Mouse (Mus musculus) midbrain, embryonic 13.5 days (tissue): ENCODE measurements around the gene Gm6899. TPM values are rescaled to one million over a fixed set of nuclear protein-coding genes. Genes with fewer than 3 reads are reported as not detected.
A peak's percentile ranks its signal among the peaks of the same experiment; 100 is the strongest.

ENCODE experiments used
- ATAC-seq: fragments of 200-750 bp; cut with Nextera tagmentation; 2 replicates; pipeline ENCODE4 v1.8.0; 2017; ENCODE audit warnings: mild to moderate bottlenecking, moderate TSS enrichment, moderate library complexity
- H3K27ac ChIP-seq: fragments of 300-500 bp; sonication (generic); 2 replicates; pipeline ENCODE4 v1.5.1; 2015; ENCODE audit warnings: inconsistent platforms, mild to moderate bottlenecking, moderate library complexity
- H3K27me3 ChIP-seq: fragments of 300-500 bp; sonication (generic); 2 replicates; pipeline ENCODE4 v1.6.1; 2015; ENCODE audit warnings: mild to moderate bottlenecking, inconsistent platforms
- H3K36me3 ChIP-seq: fragments of 300-500 bp; sonication (generic); 2 replicates; pipeline ENCODE4 v1.6.1; 2015; ENCODE audit warnings: mild to moderate bottlenecking, inconsistent platforms
- H3K4me1 ChIP-seq: fragments of 300-500 bp; sonication (generic); replicated peaks from 2 replicates; pipeline ENCODE4 v1.6.1; 2015; ENCODE audit warnings: inconsistent platforms
- H3K4me2 ChIP-seq: fragments of 300-500 bp; sonication (generic); replicated peaks from 2 replicates; pipeline ENCODE4 v1.6.1; 2015; ENCODE audit warnings: moderate library complexity, mild to moderate bottlenecking, inconsistent platforms
- H3K4me3 ChIP-seq: fragments of 300-500 bp; sonication (generic); replicated peaks from 2 replicates; pipeline ENCODE4 v1.5.1; 2015; ENCODE audit warnings: mild to moderate bottlenecking, inconsistent platforms
- H3K9ac ChIP-seq: fragments of 300-500 bp; sonication (generic); replicated peaks from 2 replicates; pipeline ENCODE4 v1.6.1; 2015; ENCODE audit warnings: mild to moderate bottlenecking, inconsistent platforms
- H3K9me3 ChIP-seq: fragments of 300-500 bp; sonication (generic); 2 replicates; pipeline ENCODE4 v1.6.1; 2016; ENCODE audit warnings: mild to moderate bottlenecking, inconsistent platforms
- WGBS: fragments of 180-500 bp; shearing (Covaris S2); methylation state at CpG from one replicate; pipeline ENCODE4 v1.1.7; 2015; 5-methylcytosine and 5-hydroxymethylcytosine counted together
- polyA plus RNA-seq: library from polyadenylated mRNA; unstranded; fragments of >200 nt; fragmentation: Nextera tagmentation; extraction: Ambion mirVana; gene quantifications from 2 replicates; pipeline ENCODE4 v1.2.1, GENCODE M21; 2015

The Gm6899 gene
- polyA plus RNA-seq, 1 experiment from 2014 or later, result not detected

DNA sequence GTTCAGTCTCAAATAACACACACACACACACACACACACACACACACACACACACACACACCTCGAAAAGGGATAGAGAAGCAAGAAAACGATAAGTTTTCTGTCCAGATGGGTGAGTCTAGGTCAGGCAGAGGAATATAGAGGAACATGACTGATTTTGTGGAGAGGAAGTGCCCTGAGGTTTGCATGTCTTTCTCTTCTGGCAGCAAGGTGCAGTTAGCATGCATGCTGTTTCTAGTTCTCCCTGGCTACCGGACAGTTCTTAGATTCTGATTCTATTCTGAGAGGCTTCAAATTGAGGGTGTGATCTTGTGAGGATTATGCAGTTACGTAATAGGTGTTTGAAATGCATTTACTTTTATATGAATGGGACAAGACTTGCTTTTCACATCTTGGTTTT lies 7.7 kb downstream of the Gm6899 start:
- 84% methylated on average over 4 of the region's 4 CpGs for WGBS
- no peak overlapping the region for H3K9ac ChIP-seq
- H3K4me2 ChIP-seq, result no peak overlapping the region
- no peak for ATAC-seq
- H3K27ac ChIP-seq, result no peak overlapping the region
- H3K36me3 ChIP-seq, result no peaks in the 10 kb centered on the region
- no peak overlapping the region for H3K4me3 ChIP-seq
- H3K9me3 ChIP-seq, result no peaks in the 10 kb centered on the region
- H3K4me1 ChIP-seq, result no peaks in the 10 kb centered on the region
- H3K27me3 ChIP-seq, result no peaks in the 10 kb centered on the region

DNA sequence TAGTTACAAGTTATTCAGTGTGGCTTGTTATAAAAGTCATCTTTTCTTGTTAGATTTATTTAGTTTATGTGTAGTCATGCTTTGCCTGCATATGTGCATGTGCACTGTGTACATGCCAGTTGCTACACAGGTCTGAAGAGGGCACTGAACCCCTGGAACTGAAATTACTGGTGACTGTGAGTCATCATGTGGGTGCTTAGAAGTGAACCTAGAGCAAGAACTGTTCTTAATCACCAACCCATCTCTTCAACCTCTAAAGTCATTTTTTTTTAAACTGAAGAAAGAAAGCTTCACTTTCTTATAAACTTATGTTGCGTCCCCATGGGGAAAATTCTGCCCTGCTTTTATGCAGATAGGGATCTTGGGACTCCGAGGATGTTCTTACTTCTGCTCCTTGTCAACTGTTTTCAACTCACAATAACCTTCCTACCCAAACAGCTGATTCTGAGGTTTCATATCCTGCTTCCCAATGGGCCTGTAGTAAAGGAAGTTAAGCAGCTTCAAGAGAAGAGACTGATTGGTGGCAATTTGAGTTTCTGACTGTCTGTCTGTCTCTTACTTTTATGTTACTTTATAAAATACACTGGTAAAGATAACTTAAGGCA lies 8.6 kb downstream of the Gm6899 start:
- ATAC-seq, result no peak
- no peak overlapping the region for H3K4me2 ChIP-seq

DNA sequence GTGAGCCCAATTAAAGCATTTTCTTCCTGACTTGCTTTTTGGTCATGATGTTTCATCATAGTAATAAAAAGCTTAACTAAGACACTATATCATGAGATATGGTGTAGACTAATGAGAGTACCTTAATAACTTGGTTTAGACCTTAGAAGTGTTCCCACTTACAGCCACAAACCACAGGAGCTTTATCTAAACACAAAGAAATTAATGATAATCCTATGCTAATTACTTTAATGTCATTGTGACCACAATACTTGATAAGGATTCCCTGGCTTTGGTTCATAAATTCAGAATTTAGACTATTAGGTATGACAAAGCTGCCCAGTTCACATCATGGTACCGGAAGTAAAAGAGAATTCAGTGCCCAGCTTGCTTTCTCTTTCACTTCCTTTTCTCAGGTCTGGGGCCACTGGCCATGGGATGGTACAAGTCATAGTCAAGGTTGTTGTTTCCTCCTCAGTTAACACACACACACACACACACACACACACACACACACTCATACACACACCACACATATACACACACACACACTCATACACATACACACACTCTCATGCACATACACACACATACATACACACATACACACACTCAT lies 11.1 kb downstream of the Gm6899 start:
- Histone ChIP-seq H3K9ac (no peak overlapping the region), H3K4me3 (no peak overlapping the region), H3K27me3 (no peaks in the 10 kb centered on the region), H3K4me2 (no peak overlapping the region), H3K9me3 (no peaks in the 10 kb centered on the region), H3K27ac (no peak overlapping the region), H3K4me1 (no peaks in the 10 kb centered on the region), H3K36me3 (no peaks in the 10 kb centered on the region)
- ATAC-seq, result 0 out of 2 replicates have a peak, but pooled peaks have one; percentile 40
- WGBS, result 95% methylated on average over 1 of the region's 1 CpGs

More for the DNA sequence above, 8.6 kb downstream of the Gm6899 start:
- no peak overlapping the region for H3K4me3 ChIP-seq
- no peaks in the 10 kb centered on the region for H3K4me1 ChIP-seq
- 96% methylated on average over 2 of the region's 2 CpGs for WGBS
- H3K27me3 ChIP-seq, result no peaks in the 10 kb centered on the region
- no peaks in the 10 kb centered on the region for H3K36me3 ChIP-seq
- H3K9me3 ChIP-seq, result no peaks in the 10 kb centered on the region
- no peak overlapping the region for H3K9ac ChIP-seq
- no peak overlapping the region for H3K27ac ChIP-seq

DNA sequence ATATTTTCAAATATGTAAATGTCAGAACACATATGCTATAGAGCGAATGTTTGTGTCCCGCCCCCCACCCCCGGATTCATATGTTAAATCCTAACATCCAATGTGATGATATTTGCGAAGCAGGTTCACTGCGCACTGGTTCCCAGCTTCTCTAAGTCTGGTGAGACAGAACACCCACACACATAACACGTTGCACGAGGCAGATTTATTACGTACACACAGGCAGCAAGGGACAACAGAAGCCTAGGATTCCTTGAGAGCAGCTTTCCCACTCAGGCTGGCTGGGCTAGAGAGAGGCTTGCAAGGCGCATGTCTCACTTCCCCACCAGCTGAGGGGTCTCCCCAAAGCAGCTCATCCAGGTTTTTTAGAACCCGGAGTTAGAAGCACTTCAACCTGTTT lies 15.8 kb downstream of the Gm6899 start:
- no peak for ATAC-seq
- Histone ChIP-seq H3K4me1 (no peaks in the 10 kb centered on the region), H3K27me3 (no peaks in the 10 kb centered on the region), H3K9me3 (no peaks in the 10 kb centered on the region), H3K27ac (no peak overlapping the region), H3K4me2 (no peak overlapping the region), H3K9ac (no peak overlapping the region), H3K4me3 (no peak overlapping the region), H3K36me3 (no peaks in the 10 kb centered on the region)
- 76% methylated on average over 10 of the region's 10 CpGs for WGBS

DNA sequence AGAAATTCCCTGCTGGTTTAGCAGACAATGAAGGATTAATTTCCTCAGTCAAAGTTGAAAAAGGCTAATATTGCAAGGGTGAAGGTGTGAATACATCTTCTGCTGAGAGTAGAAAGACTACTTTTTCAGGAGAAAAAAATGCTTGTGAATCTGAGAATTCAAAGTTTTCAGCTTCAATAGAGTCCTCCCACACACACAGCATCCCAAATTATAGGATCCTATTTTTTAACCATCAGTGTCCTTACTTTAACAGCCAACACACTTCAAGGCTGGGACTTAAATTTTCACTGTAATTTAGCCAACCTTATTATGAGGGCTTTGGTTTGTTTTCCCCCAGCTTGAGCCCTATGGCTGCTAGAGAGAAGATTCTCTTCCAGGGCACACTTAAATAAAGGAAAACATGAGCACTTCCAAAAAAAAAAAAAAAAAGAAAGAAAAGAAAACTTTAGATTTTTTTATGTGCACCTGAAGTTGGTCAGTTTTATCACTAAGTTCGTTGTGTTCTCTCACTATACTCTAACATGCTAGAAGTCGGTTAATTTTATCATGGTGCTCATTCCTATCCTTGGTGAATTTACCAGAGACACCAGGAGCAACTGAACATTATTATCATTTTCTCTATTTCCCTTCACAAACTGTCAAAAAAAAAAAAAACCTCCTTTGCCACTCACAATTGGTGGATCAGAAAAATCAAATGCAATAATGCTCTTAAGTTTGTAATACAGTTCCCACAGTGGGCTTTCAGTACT lies 25.6 kb downstream of the Gm6899 start:
- 95% methylated on average over 2 of the region's 2 CpGs for WGBS
- no peak for ATAC-seq
- no peak overlapping the region for H3K9ac ChIP-seq

DNA sequence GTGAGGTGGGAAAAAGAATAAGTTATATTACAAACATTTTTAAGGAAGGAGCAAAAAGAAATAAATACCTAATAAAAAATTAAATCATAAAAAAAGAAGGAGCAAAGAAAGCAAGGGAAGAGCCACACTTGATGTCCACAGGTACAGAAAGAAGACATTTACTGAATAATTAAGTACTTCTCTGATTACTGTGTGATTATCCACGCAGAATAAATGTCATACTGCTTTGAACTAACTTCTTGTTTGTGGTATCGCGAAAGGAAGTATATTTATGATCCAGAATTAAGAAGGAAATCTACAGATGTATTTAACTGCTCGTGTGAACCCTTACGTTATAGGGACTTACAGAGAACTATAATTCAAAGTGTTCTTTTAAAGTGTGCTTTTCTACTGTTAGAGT lies 29.7 kb downstream of the Gm6899 start:
- Histone ChIP-seq H3K27ac (no peak overlapping the region), H3K9me3 (no peaks in the 10 kb centered on the region), H3K4me3 (no peak overlapping the region), H3K36me3 (no peaks in the 10 kb centered on the region), H3K27me3 (no peaks in the 10 kb centered on the region), H3K4me1 (no peaks in the 10 kb centered on the region), H3K9ac (no peak overlapping the region), H3K4me2 (no peak overlapping the region)
- no peak for ATAC-seq
- WGBS, result 92% methylated on average over 5 of the region's 5 CpGs

More for the DNA sequence above, 25.6 kb downstream of the Gm6899 start:
- H3K4me1 ChIP-seq, result no peaks in the 10 kb centered on the region
- H3K27ac ChIP-seq, result no peak overlapping the region
- no peaks in the 10 kb centered on the region for H3K9me3 ChIP-seq
- H3K4me3 ChIP-seq, result no peak overlapping the region
- no peak overlapping the region for H3K4me2 ChIP-seq
- H3K27me3 ChIP-seq, result no peaks in the 10 kb centered on the region
- no peaks in the 10 kb centered on the region for H3K36me3 ChIP-seq

DNA sequence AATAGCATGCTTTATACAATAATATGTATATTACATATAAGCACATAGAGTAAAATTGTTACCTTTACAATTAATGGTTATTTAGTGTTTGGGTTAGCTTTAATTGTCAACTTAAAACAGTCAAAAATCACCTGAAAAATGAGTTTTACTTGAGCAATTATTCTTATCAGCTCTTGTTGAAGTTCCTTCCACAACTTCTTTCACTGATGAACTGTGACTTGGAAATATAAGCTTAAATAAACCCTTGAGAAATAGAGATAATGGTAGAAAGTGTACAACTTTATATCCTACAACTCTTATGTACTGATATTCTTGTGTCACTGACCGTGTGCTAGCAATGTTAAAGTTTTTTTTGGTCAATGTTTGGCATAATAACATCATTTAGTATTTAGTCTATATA lies 43.2 kb downstream of the Gm6899 start:
- no peaks in the 10 kb centered on the region for H3K9me3 ChIP-seq
- WGBS, result 87% methylated on average over 1 of the region's 1 CpGs
- H3K4me1 ChIP-seq, result no peaks in the 10 kb centered on the region
- no peak overlapping the region for H3K4me2 ChIP-seq
- H3K27ac ChIP-seq, result no peak overlapping the region
- H3K9ac ChIP-seq, result no peak overlapping the region
- no peak for ATAC-seq
- no peak overlapping the region for H3K4me3 ChIP-seq
- no peaks in the 10 kb centered on the region for H3K27me3 ChIP-seq
- H3K36me3 ChIP-seq, result no peaks in the 10 kb centered on the region

DNA sequence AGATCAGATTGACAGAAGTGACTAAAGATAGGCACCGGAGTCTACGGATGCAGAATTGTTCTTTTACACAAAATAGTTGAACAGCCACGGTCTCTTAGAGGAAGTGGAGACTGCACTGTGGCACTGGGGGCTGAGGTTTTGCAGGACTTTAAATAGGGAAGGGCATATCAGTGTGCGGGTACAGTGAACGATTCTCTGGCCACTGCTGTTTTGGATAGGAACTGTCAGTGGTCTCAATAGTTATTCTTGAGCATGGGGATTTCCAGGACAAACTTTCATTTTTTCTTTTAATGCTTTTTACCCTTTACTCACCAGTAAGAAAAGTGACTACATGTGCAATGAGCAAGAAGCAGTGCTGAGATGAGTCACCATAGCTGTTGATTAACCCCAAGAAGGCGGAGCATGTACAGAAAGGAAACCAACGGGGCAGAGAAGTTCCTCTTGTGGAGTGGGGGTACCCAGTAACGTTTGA lies 47.3 kb downstream of the Gm6899 start:
- WGBS, result 78% methylated on average over 8 of the region's 8 CpGs

DNA sequence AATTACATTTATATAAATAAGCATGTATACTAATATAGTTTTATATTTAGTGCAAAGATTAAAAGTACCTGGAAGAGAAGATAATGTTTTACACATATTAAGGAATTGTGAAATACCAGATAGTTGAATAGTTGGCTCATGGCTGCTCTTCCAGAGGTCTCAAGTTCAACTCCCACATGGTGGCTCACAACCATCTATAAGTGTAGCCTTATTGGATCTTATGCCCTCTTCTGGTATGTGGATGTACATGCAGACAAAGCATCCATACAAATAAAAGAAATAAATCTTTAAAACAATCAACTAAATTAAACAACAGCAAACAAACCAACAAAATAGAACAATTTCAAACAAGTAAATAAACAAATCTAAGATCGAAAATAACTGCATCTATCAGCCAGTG lies 49.1 kb downstream of the Gm6899 start:
- Histone ChIP-seq H3K4me2 (no peak overlapping the region), H3K9ac (no peak overlapping the region), H3K4me3 (no peak overlapping the region), H3K27ac (no peak overlapping the region), H3K9me3 (no peaks in the 10 kb centered on the region), H3K36me3 (no peaks in the 10 kb centered on the region), H3K27me3 (no peaks in the 10 kb centered on the region), H3K4me1 (no peaks in the 10 kb centered on the region)
- no peak for ATAC-seq
- WGBS, result 83% methylated on average over 1 of the region's 1 CpGs

More for the DNA sequence above, 47.3 kb downstream of the Gm6899 start:
- Histone ChIP-seq H3K4me3 (no peak overlapping the region), H3K27ac (no peak overlapping the region), H3K27me3 (no peaks in the 10 kb centered on the region), H3K4me2 (no peak overlapping the region), H3K9ac (no peak overlapping the region), H3K9me3 (no peaks in the 10 kb centered on the region), H3K36me3 (no peaks in the 10 kb centered on the region), H3K4me1 (no peaks in the 10 kb centered on the region)
- ATAC-seq, result no peak

Other genes with a start within 250 kb of the Gm6899 start
- 15.2 and 17.1 TPM in 2 replicates for gene Fancl, start 207.1 kb upstream of the Gm6899 start, polyA plus RNA-seq
- gene Vrk2, start 758 bp downstream of the Gm6899 start, polyA plus RNA-seq, result 6.4 and 6.8 TPM in 2 replicates